8 mouse cellular contexts compared by ENCODE assay signal in genomic region chr10:90689854-90690513, GRCm38 (mm10).
DNase-seq lines count a peak whose midpoint lies in the region; ATAC-seq and TF ChIP-seq lines count a peak whose summit lies in the region.

No protein-coding gene starts in this region.

- peak overlapping the region; percentile 29 for H3K4me2 ChIP-seq in hindbrain, postnatal 0 days (ENCODE audit: low read depth, low read length)
- no peak overlapping the region for H3K4me2 ChIP-seq in liver, postnatal 0 days (ENCODE audit: low read depth, low read length)

- H3K4me1 ChIP-seq in spleen, adult 2 months (ENCODE audit: control insufficient read depth, insufficient read depth, insufficient read length) = no peaks in the 10 kb centered on the region
- H3K4me1 ChIP-seq in forebrain, embryonic 10.5 days = peaks cover 4% of the 10 kb centered on the region; the same call in 1 of the 2 replicates
- 0 out of 2 replicates have a peak, but pooled peaks cover 3% of the 10 kb centered on the region for H3K4me1 ChIP-seq in hindbrain, postnatal 0 days (ENCODE audit: insufficient read depth, low read length)
- H3K4me1 ChIP-seq in liver, postnatal 0 days (ENCODE audit: insufficient read depth) = no peaks in the 10 kb centered on the region

- H3K27ac ChIP-seq in spleen, adult 2 months (ENCODE audit: insufficient read depth, low read length) = no peak overlapping the region
- H3K27ac ChIP-seq in forebrain, embryonic 10.5 days = no peak overlapping the region
- no peak overlapping the region for H3K27ac ChIP-seq in hindbrain, postnatal 0 days
- H3K27ac ChIP-seq in liver, postnatal 0 days (ENCODE audit: low read depth) = no peak overlapping the region

- H3K9ac ChIP-seq in hindbrain, postnatal 0 days (replicated peaks; ENCODE audit: low read length) = no peak overlapping the region
- H3K9ac ChIP-seq in liver, postnatal 0 days (replicated peaks) = no peak overlapping the region

- TF ChIP-seq CTCF in spleen, adult 2 months (IDR thresholded peaks at IDR 0.05; ENCODE audit: extremely low read depth, insufficient read depth, insufficient read length, insufficient replicate concordance) = peak; percentile 26; the same call in 1 of the 2 replicates
- peak; percentile 88 for TF ChIP-seq CTCF in hindbrain, postnatal 0 days (IDR thresholded peaks at IDR 0.05; ENCODE audit: low read depth)
- peak; percentile 81 for TF ChIP-seq CTCF in liver, postnatal 0 days (IDR thresholded peaks at IDR 0.05; ENCODE audit: low read depth)

- TF ChIP-seq EP300 in liver, postnatal 0 days (IDR thresholded peaks at IDR 0.05; ENCODE audit: low read depth) = no peak

- no peaks in the 10 kb centered on the region for H3K36me3 ChIP-seq in spleen, adult 2 months (ENCODE audit: control insufficient read depth, insufficient read depth, low read length)
- no peaks in the 10 kb centered on the region for H3K36me3 ChIP-seq in forebrain, embryonic 10.5 days (replicated peaks)
- no peaks in the 10 kb centered on the region for H3K36me3 ChIP-seq in hindbrain, postnatal 0 days (ENCODE audit: insufficient read depth, low read length)
- no peaks in the 10 kb centered on the region for H3K36me3 ChIP-seq in liver, postnatal 0 days (replicated peaks; ENCODE audit: insufficient read depth, low read length)

- 56% methylated on average over 11 of the region's 11 CpGs for WGBS in spleen, adult 2 months
- 65% methylated on average over 11 of the region's 11 CpGs for WGBS in forebrain, embryonic 10.5 days
- 46% methylated on average over 11 of the region's 11 CpGs for WGBS in hindbrain, postnatal 0 days
- 55% methylated on average over 11 of the region's 11 CpGs for WGBS in liver, postnatal 0 days (ENCODE audit: insufficient replicate concordance)

- H3K9me3 ChIP-seq in forebrain, embryonic 10.5 days = no peaks in the 10 kb centered on the region
- H3K9me3 ChIP-seq in hindbrain, postnatal 0 days (ENCODE audit: low read length) = no peaks in the 10 kb centered on the region
- no peaks in the 10 kb centered on the region for H3K9me3 ChIP-seq in liver, postnatal 0 days (ENCODE audit: low read length)

- no peak for TF ChIP-seq POLR2A in spleen, adult 2 months (IDR thresholded peaks at IDR 0.05; ENCODE audit: low read depth, low read length)

- no peak for ATAC-seq in hindbrain, postnatal 0 days
- no peak for ATAC-seq in liver, postnatal 0 days
- ATAC-seq in erythroblast, adult 5-6 weeks (replicated peaks; ENCODE audit: low FRiP score, poor library complexity, severe bottlenecking) = no peak

- H3K27me3 ChIP-seq in spleen, adult 2 months (ENCODE audit: control insufficient read depth, insufficient read depth, low read length) = no peaks in the 10 kb centered on the region
- no peaks in the 10 kb centered on the region for H3K27me3 ChIP-seq in forebrain, embryonic 10.5 days (ENCODE audit: poor library complexity, severe bottlenecking)
- no peaks in the 10 kb centered on the region for H3K27me3 ChIP-seq in hindbrain, postnatal 0 days (ENCODE audit: insufficient read depth, low read length)
- H3K27me3 ChIP-seq in liver, postnatal 0 days (ENCODE audit: insufficient read depth, low read length) = no peaks in the 10 kb centered on the region

- DNase-seq in spleen, adult 2 months (ENCODE audit: low read depth in 1 of 2, low spot score in 2 of 2) = peak; percentile 3 to 35
- no peak for DNase-seq in spleen, adult 12 weeks (ENCODE audit: low spot score)
- peak; percentile 92 for DNase-seq in brain, adult 2 months (ENCODE audit: low read depth, low spot score)
- peak; percentile 53 for DNase-seq in forebrain, embryonic 10.5 days (ENCODE audit: extremely low spot score, low spot score)
- DNase-seq in hindbrain, postnatal 0 days (ENCODE audit: low spot score) = peak; percentile 89
- peak; percentile 62 for DNase-seq in liver, postnatal 0 days
- DNase-seq in retina, embryonic 14.5 days (ENCODE audit: low spot score) = peak; percentile 86

- H3K4me3 ChIP-seq in spleen, adult 2 months (ENCODE audit: extremely low read depth, insufficient read depth, insufficient read length) = no peak overlapping the region
- no peak overlapping the region for H3K4me3 ChIP-seq in forebrain, embryonic 10.5 days
- H3K4me3 ChIP-seq in hindbrain, postnatal 0 days (ENCODE audit: low read length) = no peak overlapping the region
- H3K4me3 ChIP-seq in liver, postnatal 0 days (ENCODE audit: low read depth, low read length) = no peak overlapping the region

Comparison
In these comparisons a context has a peak if more than half of its experiments do, and no peak if none do; other contexts are left out.
1. CTCF ChIP-seq: peak in every context shown above with its lines; median percentile 88 in hindbrain, postnatal 0 days; 81 in liver, postnatal 0 days; 26 in spleen, adult 2 months.